Mouse (Mus musculus) stomach, embryonic 14.5 days (tissue): ENCODE measurements around the gene Eif4h. TPM values are rescaled to one million over a fixed set of nuclear protein-coding genes. Genes with fewer than 3 reads are reported as not detected.

Experiments used
- ATAC-seq: fragments of 200-750 bp; cut with Nextera tagmentation; 2 replicates; pipeline ENCODE4 v1.8.0; 2017; ENCODE audit warnings: low read depth, moderate TSS enrichment; ENCODE audit not compliant: insufficient number of reproducible peaks, insufficient read depth, low FRiP score
- H3K27ac ChIP-seq: fragments of 300-500 bp; sonication (generic); 2 replicates; pipeline ENCODE4 v1.5.1; 2014; ENCODE audit warnings: mild to moderate bottlenecking, low read length, moderate library complexity, mixed read lengths
- H3K27me3 ChIP-seq: fragments of 300-500 bp; sonication (generic); 2 replicates; pipeline ENCODE4 v1.6.1; 2014; ENCODE audit warnings: low read length, control low read depth, mixed read lengths; ENCODE audit not compliant: control insufficient read depth, insufficient read depth
- H3K36me3 ChIP-seq: fragments of 300-500 bp; sonication (generic); 2 replicates; pipeline ENCODE4 v1.6.1; 2014; ENCODE audit warnings: mild to moderate bottlenecking, control low read depth, low read length, moderate library complexity, mixed read lengths; ENCODE audit not compliant: control insufficient read depth, insufficient read depth
- H3K4me1 ChIP-seq: fragments of 300-500 bp; sonication (generic); 2 replicates; pipeline ENCODE4 v1.6.1; 2014; ENCODE audit warnings: low read length, control low read depth, mixed read lengths; ENCODE audit not compliant: control insufficient read depth, insufficient read depth
- H3K4me2 ChIP-seq: fragments of 300-500 bp; sonication (generic); replicated peaks from 2 replicates; pipeline ENCODE4 v1.6.1; 2014; ENCODE audit warnings: low read depth, low read length, control low read depth
- H3K4me3 ChIP-seq: fragments of 300-500 bp; sonication (generic); 2 replicates; pipeline ENCODE4 v1.5.1; 2014; ENCODE audit warnings: low read depth, low read length, control low read depth
- H3K9ac ChIP-seq: fragments of 300-500 bp; sonication (generic); replicated peaks from 2 replicates; pipeline ENCODE4 v1.6.1; 2014; ENCODE audit warnings: low read depth, mild to moderate bottlenecking, control low read depth, low read length, moderate library complexity, mixed read lengths
- H3K9me3 ChIP-seq: fragments of 300-500 bp; sonication (generic); 2 replicates; pipeline ENCODE4 v1.6.1; 2016; ENCODE audit warnings: low read depth, low read length, control low read depth; ENCODE audit not compliant: control insufficient read depth
- WGBS: fragments of 180-500 bp; shearing (Covaris S2); extraction: QIAGEN DNeasy Blood & Tissue Kit; methylation state at CpG from one replicate; pipeline ENCODE4 v1.1.7; 2014; 5-methylcytosine and 5-hydroxymethylcytosine counted together
- microRNA-seq: library from miRNA; unstranded; fragments of <30 nt; microRNA quantifications from one replicate; pipeline ENCODE4, GENCODE M21; 2016
- polyA plus RNA-seq: library from polyadenylated mRNA; unstranded; fragments of >200 nt; fragmentation: Nextera tagmentation; extraction: Ambion mirVana; gene quantifications from 2 replicates; pipeline ENCODE4 v1.2.1, GENCODE M21; 2014

Gene Eif4h
- polyA plus RNA-seq, 1 experiment from 2014 or later: 442 TPM

GRCm38 (mm10) chr5:134576517-134577220 is 62.6 kb downstream of the Eif4h start:
- Histone ChIP-seq H3K4me3 (no peak overlapping the region), H3K4me1 (peaks cover 5% of the 10 kb centered on the region; the same call in 1 of the 2 replicates), H3K4me2 (no peak overlapping the region), H3K27me3 (no peaks in the 10 kb centered on the region), H3K27ac (no peak overlapping the region), H3K36me3 (no peaks in the 10 kb centered on the region), H3K9me3 (no peaks in the 10 kb centered on the region), H3K9ac (no peak overlapping the region)
- ATAC-seq: no peak
- WGBS: 63% methylated on average over 14 of the region's 14 CpGs

GRCm38 (mm10) chr5:134575833-134576232 is 63.5 kb downstream of the Eif4h start:
- Histone ChIP-seq H3K27me3 (no peaks in the 10 kb centered on the region), H3K27ac (no peak overlapping the region), H3K4me2 (no peak overlapping the region), H3K9me3 (no peaks in the 10 kb centered on the region), H3K36me3 (no peaks in the 10 kb centered on the region), H3K4me3 (no peak overlapping the region), H3K9ac (no peak overlapping the region), H3K4me1 (peaks cover 5% of the 10 kb centered on the region; the same call in 1 of the 2 replicates)
- no peak for ATAC-seq
- WGBS: 95% methylated on average over 5 of the region's 5 CpGs

GRCm38 (mm10) chr5:134572508-134573214 is 66.6 kb downstream of the Eif4h start:
- no peaks in the 10 kb centered on the region for H3K36me3 ChIP-seq
- no peak for ATAC-seq
- H3K9me3 ChIP-seq: no peaks in the 10 kb centered on the region
- peak overlapping the region; percentile 83 for H3K4me2 ChIP-seq
- H3K4me1 ChIP-seq: peaks cover 5% of the 10 kb centered on the region; the same call in 1 of the 2 replicates
- H3K27me3 ChIP-seq: no peaks in the 10 kb centered on the region
- peak overlapping the region; percentile 72 for H3K27ac ChIP-seq
- 35% methylated on average over 10 of the region's 10 CpGs for WGBS
- peak overlapping the region; percentile 50 for H3K4me3 ChIP-seq
- H3K9ac ChIP-seq: peak overlapping the region; percentile 4; the same call in 1 of the 2 replicates

GRCm38 (mm10) chr5:134571730-134572507 is 67.4 kb downstream of the Eif4h start:
- WGBS: under 1% methylated on average over 23 of the region's 23 CpGs
- H3K4me2 ChIP-seq: peak overlapping the region; percentile 83

More at GRCm38 (mm10) chr5:134571730-134572507, 67.4 kb downstream of the Eif4h start:
- Histone ChIP-seq H3K27ac (peak overlapping the region; percentile 72), H3K9ac (peak overlapping the region; percentile 4; the same call in 1 of the 2 replicates), H3K36me3 (no peaks in the 10 kb centered on the region), H3K4me3 (peak overlapping the region; percentile 50), H3K27me3 (no peaks in the 10 kb centered on the region), H3K4me1 (peaks cover 5% of the 10 kb centered on the region; the same call in 1 of the 2 replicates), H3K9me3 (no peaks in the 10 kb centered on the region)
- ATAC-seq: peak; percentile 64; the same call in 1 of the 2 replicates

Small RNAs within 50 kb of the gene (microRNA-seq; reads per million reads assigned to microRNA genes)
- gene Mir7228: not detected

Other genes starting within 250 kb of the Eif4h start
- gene Gtf2ird1, start 182.8 kb downstream of the Eif4h start, polyA plus RNA-seq: 107 and 112 TPM in 2 replicates
- gene Clip2, start 87.1 kb downstream of the Eif4h start, polyA plus RNA-seq: 4.1 and 4.4 TPM in 2 replicates
- gene Syna, start 79.3 kb downstream of the Eif4h start, polyA plus RNA-seq: 0.17 TPM in 1 of 2 replicates, not detected in the other
- 278 and 285 TPM in 2 replicates for gene Rfc2, start 58.1 kb downstream of the Eif4h start, polyA plus RNA-seq
- 1.2 and 1.6 TPM in 2 replicates for gene Lat2, start 24.5 kb downstream of the Eif4h start, polyA plus RNA-seq
- gene Limk1, start 49.1 kb upstream of the Eif4h start, polyA plus RNA-seq: 7.1 and 7.6 TPM in 2 replicates
- 48.3 and 54.9 TPM in 2 replicates for gene Eln, start 107.8 kb upstream of the Eif4h start, polyA plus RNA-seq